Mouse (Mus musculus) CD4-positive helper T cell, adult 2 months (primary cell): Measurements from ENCODE around the gene Ube2g2.
"Not testable (repeated sequence)": the region's sequence is repeated elsewhere in the genome, so short reads cannot be mapped to it uniquely, and the experiment has no call there.

Source experiments
- DNase-seq: peaks from one replicate; pipeline ENCODE4 v3.0.0-alpha.2; 2012; ENCODE audit warnings: low read depth, missing footprints, low spot score

Ube2g2 gene

GRCm38 (mm10) chr10:77638956-77639355, 16.9 kb downstream of the Ube2g2 start:
- no peak for DNase-seq

DNA sequence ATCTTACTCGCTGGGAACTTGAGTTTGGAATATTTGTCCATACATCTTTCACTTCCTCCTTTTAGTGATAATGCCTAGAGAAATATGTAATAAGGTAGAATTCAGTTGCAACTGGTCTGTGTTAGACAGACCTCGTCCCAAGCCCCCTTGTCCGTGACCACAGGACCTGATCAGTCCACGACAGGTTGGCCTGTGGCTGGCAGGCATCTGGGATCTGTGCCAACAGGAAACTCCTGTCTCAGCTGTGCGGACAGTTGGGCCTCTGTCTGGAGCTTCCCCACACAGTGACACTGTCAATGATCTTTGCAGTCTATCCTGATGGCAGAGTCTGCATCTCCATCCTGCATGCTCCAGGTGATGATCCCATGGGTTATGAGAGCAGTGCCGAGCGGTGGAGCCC, 21.1 kb downstream of the Ube2g2 start:
- DNase-seq, result no peak

DNA sequence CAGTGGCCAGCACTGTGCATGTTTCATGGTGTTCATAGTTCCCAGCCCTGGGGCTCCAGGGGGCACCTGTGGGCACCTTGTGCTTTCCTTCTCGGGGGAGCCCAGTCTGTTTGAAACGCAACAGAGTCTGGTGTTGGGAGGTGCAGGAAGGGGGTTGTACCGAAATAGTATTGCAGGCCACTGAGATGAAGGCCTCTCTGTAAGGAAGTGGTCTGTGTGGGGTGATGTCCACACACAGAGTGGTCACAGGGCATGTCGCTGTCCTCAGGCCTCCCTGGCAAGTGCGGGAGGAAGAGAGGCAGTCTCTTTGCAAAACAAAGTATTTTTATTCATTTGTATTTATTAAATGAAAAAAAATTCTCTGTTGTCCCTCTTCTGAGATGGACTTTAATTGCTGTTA, 23.5 kb downstream of the Ube2g2 start:
- DNase-seq, result no peak

- DNase-seq, result no peak
Measured at GRCm38 (mm10) chr10:77647461-77647860, 25.4 kb downstream of the Ube2g2 start.

- DNase-seq, result no peak
Measured at GRCm38 (mm10) chr10:77647901-77648300, 25.8 kb downstream of the Ube2g2 start.

DNA sequence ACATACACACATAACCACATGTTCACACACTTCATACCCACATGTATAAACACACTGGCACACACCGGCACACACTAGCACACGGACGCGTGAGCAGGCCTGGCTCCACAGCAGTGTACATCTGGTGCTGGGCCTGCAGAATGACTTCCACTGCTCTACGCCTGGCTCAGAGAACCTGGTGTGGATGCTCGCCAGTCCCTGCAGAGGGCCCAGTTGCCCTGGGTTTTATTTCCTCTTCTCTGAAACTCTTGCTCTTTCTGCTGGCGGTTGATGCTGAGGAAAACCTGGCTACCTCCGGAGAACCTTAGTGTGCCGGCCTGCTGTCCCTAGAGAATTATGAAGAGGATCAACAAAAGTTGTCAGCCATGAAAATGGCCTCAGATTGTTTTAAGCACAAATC, 30.0 kb downstream of the Ube2g2 start:
- no peak for DNase-seq

GRCm38 (mm10) chr10:77658286-77658994, 36.4 kb downstream of the Ube2g2 start:
- no peak for DNase-seq

GRCm38 (mm10) chr10:77663949-77664665, 42.0 kb downstream of the Ube2g2 start:
- DNase-seq, result no peak

DNA sequence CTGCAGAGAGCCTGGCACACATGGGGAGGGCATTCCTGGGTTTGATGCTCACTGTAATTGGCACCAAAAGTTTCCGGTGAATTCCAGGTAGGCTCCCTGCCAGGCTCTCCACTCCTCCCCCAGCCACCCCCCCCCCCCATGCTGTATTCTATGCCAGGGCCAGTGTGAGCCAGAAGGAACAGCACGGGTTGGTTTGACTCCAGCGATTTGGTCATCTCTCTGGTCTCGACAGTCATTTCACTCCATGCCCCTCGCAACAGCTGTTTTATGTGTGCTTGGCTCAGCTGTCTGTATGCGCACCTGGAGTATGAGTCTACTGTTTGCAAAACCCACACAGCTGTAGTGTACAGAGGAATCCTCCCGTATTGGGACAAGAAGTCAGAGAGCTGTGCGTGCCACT, 44.3 kb downstream of the Ube2g2 start:
- DNase-seq, result no peak

- no peak for DNase-seq
Measured at GRCm38 (mm10) chr10:77667402-77667801, 45.3 kb downstream of the Ube2g2 start.

DNA sequence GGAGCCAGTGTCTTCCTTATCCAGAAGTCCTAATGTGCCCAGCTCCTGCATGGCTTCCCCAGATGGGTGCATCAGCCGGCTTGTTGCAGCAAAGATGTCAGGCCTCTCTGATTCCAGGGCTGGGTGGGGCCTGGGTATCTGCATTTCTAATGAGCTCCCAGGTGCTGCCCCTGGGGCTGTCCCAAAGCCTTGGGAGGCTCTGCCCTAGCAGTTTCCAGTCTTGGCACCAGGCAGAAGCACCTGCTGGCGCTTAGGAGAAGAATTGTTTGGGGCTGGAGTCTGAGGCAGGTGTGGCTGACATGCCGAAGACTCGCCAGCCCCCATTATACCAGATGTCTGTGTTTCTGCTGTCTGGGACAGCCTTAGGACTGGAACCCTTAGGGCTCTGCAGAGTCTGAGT, 48.6 kb downstream of the Ube2g2 start:
- no peak for DNase-seq

DNA sequence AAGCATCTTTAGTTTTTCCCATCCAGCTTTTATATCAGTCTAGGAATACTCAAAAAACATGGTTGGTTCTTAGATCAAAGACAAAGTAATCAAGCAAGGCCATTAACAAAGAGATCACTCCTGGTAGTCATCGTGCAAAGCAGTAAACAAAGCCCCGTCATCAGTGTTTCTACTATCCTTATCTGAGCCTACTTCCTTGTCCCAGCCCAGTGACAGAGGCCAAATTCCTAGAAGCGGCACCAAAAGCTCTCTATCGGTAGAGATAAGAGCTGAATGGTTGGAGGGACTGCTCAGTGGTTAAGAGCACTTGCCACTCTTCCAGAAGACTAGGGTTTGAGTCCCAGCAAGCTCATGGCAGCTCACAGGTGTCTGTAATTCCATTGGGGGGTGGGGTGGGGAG, 49.4 kb downstream of the Ube2g2 start:
- no peak for DNase-seq

DNA sequence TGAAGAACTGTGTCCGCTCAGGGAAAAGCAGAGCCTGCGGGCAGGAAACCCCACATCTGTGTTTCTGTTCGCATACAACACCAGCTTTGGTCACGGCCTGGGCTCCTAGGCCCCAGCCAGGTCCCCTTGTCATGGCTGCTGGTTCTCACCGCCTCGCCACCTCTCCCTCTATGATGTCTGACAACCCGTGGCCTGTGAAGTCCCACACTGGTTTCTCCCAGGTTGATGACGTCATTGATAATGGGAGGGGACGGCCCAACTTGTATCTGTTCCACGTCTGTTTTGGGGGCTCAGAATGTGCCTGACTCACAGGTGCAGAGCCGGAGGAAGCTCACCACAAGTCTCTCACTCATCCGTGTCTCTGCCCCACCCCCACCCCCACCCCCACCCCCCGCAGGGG, 51.7 kb downstream of the Ube2g2 start:
- no peak for DNase-seq

DNA sequence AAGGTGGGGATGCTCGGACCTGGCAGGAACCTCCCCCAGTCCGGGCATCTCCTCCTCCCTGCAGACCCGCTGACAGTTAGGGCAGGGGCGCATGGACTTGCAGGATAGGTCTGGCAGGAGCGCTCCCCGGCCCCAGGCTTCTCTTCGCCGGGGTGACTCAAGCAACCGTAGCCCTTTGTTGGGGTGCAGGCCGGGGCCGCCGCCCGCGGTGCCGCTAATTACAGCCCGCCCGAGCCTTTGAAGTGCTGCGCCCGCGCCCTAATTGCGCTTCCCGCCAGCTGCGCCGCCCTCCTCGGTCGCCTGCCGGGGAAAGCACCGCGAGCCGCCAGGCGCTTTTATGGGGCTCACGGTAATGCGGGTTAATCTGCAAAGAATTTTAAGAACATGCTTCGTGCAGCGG, 55.5 kb downstream of the Ube2g2 start:
- DNase-seq, result peak; percentile 18

- DNase-seq, result no peak
Measured at GRCm38 (mm10) chr10:77682994-77683393, 60.9 kb downstream of the Ube2g2 start.

DNA sequence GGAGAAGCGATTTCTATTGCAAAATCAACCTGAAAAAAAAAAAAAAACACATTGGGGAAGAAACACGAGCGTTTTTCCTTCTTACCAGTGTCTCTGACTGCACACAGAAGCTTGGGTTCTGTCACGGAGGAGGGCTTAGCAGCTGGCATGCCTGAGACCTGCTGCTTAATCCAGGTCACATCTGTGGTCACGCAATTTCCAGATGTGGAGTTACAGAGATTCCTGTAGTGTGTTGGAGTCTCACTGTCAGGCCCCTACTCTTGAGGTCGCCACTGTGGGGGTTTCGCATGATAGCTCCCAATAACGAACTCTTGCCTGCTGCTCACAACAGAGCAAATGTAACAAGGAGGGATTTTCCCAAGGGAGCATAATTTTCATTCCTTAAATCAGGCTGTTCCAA, 62.1 kb downstream of the Ube2g2 start:
- DNase-seq, result no peak

DNA sequence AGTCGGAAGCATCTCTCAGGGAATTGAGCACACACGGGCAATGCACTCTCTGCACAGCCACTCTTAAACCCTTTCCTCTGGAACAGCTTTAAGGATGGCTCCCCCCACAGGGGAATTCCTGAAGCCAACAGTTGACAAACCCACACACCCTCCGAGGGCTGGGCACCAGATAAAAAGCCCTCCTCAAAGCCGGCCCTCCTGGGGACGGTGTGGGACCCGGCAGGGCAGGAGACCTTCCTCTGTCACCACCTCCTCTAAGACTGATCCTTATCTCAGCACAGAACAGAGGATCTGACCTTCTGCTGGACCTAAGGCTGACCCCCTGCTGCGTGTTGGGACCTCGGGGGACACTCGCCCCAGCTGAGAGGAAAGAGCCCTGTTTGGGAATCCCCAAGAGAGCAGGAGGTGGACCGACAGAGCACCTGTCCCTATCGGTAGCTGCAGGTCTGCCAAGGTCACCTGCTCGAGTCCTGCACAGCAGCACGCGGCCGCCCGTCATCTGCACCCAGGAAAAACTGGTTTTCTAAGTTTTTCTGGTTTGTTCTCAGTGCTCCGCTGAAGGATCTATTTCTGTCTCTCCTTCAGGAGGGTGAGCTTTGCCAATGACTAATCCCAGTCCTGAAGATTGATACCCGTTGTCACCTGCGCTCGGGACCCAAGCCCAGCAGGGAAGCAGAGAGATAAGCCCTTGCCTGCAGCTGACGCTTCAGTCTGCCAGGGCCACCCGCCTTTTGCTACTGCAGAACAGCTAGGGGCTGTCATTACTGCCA, 64.0 kb downstream of the Ube2g2 start, which contains the start of gene Tspear:
Tspear (plus strand) TSS at position 675 of the 770 bp plus-strand sequence.
- no peak for DNase-seq

- no peak for DNase-seq
Measured at GRCm38 (mm10) chr10:77687021-77687420, 64.9 kb downstream of the Ube2g2 start.

DNA sequence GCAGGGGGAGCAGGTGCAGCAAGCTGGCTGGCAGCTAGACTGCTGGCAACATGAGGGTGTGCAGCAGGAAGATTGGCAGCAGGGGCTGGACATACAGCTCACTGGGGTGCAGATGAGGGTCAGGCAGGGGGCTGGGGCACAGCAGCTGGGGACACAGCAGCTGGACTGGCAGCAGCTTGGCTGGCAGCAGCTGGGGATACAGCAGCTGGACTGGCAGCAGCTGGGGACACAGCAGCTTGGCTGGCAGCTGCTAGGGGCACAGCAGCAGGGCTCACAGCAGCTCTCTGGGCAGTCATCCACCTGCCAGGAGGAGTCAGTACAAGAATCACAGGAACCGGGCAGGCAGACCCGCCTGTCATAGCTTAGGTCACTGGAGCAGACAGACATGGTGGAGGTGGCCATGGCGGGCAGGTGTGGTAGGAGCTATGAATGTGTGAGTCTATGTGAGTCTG, 68.3 kb downstream of the Ube2g2 start, which contains the start of gene Gm19402:
Gm19402 (minus strand) TSS at position 402 of the 452 bp plus-strand sequence.
- not testable (repeated sequence) for DNase-seq
